Mouse (Mus musculus): Measurements from ENCODE around the gene Bpifb9b. TPM values are rescaled to one million over a fixed set of nuclear protein-coding genes. Genes with fewer than 3 reads are reported as not detected.
A peak's percentile ranks its signal among the peaks of the same experiment; 100 is the strongest.
"Not testable (repeated sequence)": the region's sequence is repeated elsewhere in the genome, so short reads cannot be mapped to it uniquely, and the experiment has no call there.

Bpifb9b gene
- total RNA-seq (2021), result not detected

DNA sequence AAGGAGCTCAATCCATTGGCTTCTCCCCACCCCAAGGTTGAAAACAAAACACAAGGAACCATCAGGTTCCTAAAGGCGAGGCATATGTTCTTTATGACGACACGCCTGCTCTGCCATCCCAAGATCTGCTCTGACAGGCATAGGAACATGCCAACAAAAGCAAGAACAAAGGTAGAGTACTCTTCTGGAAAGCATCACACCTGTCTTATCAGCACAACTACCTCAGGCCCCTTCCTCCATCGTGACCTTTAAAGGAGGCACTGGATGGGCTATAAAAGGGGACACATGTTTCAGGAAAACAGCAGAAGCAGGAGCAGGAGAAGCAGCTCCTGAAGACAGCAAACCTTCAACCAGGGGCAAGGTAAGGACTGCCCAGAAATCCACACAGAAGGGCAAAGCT, at the start of gene Bpifb9b:
Gene Bpifb9b (plus strand): TSS at position 301 of the 400 bp plus-strand sequence.
- intact Hi-C loops (cut with DNase I), result loop anchor here (2.0 kb wide), 1 partner anchor 48 kb away; no protein-coding TSS in a partner anchor
- DNase-seq, result not testable (repeated sequence)

DNA sequence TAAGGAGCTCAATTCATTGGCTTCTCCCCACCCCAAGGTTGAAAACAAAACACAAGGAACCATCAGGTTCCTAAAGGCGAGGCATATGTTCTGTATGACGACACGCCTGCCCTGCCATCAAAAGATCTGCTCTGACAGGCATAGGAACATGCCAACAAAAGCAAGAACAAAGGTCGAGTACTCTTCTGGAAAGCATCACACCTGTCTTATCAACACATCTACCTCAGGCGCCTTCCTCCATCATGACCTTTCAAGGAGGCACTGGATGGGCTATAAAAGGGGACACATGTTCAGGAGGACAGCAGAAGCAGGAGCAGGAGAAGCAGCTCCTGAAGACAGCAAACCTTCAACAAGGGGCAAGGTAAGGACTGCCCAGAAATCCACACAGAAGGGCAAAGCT, 49.5 kb upstream of the Bpifb9b start, which contains the start of gene Bpifb9a:
Gene Bpifb9a (plus strand): TSS at position 301 of the 400 bp plus-strand sequence.
- DNase-seq; intact Hi-C loops (cut with DNase I): not testable (repeated sequence)

DNA sequence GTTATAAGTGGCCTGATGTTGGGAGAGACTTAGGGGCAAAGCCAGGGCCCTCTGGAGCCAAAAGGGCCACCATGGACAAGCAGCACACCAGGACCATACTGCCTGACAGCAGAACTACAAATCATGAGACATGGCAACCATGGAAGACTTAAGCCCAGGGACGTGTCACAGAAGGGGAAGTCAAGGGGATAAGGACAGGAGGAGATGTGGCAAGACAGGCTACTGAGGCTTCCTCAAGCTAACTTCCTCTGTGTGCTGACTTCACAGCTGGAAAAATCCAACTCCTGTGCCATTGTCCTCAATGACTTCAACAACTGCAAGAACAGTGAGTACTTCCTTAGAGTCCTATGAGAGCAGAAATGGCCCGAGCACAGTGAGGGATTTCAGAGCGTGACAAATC, 42.6 kb upstream of the Bpifb9b start:
- intact Hi-C loops (cut with DNase I); DNase-seq: not testable (repeated sequence)

DNA sequence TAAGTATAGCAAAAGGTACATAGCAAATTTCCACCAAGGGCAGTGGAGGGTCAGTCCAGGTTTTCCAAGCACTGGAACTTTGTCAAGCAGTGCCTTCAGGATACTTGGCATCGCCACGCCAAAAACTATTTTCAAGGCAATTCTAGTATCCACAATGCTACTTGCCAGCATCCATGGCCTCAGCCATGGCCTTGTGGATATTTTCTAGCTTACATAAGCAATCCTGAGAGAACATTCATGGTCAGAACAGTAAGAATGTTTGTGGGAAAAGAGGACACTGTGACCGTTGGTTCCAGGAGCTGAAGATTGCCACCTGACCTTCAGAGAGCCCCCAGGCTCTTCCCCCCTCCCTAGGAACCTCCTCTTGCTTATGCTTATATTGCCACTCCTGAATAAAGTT, 15.2 kb upstream of the Bpifb9b start:
- DNase-seq; intact Hi-C loops (cut with DNase I): not testable (repeated sequence)

DNA sequence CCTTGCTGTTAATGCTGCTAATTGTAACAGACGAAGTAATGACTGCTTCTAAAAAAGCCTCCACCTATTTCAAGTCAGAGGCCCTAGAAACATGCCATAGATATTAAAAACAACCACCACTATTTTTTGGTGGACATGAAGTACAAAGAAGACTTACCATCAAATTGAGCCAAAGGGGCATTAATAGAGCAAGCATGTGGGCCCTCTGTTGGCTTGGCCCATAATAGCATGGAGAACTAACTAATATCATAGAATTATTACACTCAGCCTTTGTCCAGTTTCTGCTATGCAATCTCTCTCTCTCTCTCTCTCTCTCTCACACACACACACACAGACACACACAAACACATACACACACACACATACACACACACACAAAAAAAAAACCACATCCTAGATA, 14.2 kb upstream of the Bpifb9b start:
- intact Hi-C loops (cut with DNase I), result no loop called here
- DNase-seq, result no peak

DNA sequence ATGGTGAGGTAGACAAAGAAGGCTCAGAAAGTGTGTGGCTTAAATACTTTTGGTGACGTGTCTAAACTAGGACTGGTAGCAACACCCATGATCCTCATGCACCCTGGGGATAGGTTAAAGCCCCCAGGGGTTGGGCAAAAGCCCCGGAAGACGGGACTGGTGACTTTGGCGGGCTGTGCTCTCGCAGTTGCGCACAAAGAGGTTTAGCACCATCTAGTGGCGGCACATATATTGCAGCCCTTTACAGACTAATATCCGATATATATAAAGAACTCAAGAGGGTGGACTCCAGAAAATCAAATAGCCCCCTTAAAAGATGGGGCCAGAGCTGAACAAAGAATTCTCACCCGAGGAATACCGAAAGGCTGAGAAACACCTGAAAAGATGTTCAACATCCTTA, 12.3 kb upstream of the Bpifb9b start:
- intact Hi-C loops (cut with DNase I), result loop anchor here (2.0 to 5.0 kb wide), 2 partner anchors 80 to 122 kb away; no protein-coding TSS in a partner anchor
- peak; percentile 46 to 63 for DNase-seq

DNA sequence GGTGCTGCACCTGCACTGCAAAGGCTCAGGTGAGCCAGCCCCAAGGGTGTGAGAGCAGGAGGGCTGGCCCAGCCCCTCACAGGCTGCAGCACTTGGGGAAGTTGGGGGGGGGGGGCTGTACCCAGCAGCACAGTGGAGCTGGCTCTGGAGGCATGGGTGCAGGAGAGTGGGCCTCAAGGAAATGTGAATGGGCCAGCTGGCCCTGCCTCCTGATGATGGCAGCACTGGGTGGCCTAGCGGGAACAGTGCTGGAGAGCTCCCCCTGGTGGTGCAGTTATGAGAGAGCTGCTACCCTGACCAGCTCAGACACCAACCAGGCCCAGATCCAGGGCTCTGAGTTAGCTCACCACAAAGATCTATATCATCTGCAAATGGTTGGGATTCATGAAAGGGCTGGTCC, 6.5 kb upstream of the Bpifb9b start:
- DNase-seq, result peak; percentile 48 to 72

DNA sequence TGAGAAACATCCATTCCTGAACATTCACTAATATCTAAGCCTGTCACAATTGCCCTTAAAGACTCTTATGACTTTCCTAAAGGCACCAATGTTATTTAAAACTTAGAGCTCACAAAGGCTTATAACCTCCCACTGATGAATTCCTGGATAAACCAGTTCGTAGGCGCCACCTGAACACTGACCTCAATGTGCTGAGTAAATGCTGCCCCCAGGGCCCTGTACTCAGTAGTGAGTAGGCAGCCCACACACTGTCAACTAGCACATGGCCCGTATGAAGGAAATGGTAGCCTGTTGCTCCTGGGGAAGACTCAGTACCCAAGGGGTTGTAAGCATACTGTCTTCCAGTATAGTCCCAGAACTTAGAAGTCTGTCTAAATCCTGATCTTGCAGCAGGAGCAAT, 5.3 kb upstream of the Bpifb9b start:
- intact Hi-C loops (cut with DNase I), result no loop called here

More for the DNA sequence above, 6.5 kb upstream of the Bpifb9b start:
- intact Hi-C loops (cut with DNase I), result no loop called here

DNA sequence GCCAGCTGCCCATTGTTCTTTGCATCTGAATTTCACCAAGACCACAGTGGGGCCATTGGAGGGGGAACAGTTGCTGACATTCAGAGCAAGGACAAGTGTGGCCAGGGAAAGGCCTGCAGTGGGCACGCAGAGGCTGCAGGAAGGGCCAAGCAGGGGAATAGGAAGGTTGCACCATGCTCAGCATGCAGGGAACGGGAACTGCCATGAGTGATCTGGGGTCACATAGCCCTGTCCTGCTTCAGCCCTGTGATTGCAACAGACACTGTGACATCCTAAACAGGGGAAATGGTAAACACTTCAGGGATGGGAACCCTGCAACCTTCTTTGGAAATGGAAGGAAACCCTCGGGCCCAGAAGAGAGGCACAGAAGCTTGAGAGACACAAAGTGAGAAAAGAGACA, 2.4 kb upstream of the Bpifb9b start:
- intact Hi-C loops (cut with DNase I); DNase-seq: not testable (repeated sequence)

More for the DNA sequence above, 5.3 kb upstream of the Bpifb9b start:
- DNase-seq, result no peak

DNA sequence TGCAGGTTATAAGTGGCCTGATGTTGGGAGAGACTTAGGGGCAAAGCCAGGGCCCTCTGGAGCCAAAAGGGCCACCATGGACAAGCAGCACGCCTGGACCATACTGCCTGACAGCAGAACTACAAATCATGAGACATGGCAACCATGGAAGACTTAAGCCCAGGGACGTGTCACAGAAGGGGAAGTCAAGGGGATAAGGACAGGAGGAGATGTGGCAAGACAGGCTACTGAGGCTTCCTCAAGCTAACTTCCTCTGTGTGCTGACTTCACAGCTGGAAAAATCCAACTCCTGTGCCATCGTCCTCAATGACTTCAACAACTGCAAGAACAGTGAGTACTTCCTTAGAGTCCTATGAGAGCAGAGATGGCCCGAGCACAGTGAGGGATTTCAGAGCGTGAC, 6.7 kb downstream of the Bpifb9b start:
- DNase-seq; intact Hi-C loops (cut with DNase I): not testable (repeated sequence)

DNA sequence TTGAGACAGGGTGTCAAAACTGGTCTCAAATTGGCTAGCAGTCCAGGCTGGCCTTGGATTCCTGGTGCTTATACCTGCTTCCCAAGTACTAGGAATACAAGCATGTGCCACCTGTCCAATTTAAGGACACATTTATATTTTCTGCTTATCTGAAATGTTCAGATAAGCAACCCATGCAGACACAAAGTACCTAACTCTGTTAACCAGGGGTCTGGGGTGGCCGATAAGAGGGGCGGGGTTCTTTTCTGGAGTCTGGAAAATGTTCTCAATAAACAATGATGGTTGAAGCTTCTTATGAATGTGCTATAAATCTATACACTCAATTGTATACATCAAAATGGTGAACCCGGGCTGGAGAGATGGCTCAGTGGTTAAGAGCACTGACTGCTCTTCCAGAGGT, 19.8 kb downstream of the Bpifb9b start:
- intact Hi-C loops (cut with DNase I), result no loop called here

DNA sequence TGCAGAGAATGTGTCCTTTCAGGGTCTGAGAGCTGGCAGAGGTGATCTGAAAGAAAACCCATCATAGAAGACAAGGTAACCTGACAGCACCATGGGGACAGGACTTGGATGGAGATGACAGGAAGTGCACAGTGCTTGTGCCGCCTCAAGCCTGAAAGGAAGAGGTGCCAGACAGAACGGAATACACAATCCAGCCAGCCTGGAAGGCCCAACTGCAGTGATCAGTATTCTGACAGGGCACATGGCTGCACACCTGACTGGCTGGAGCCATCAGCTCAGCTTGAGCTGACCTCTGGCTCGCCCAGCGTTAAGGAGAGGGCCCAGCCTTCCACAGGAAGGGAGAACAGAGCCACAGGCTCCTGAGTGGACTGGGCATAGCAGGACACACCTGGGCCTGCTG, 28.5 kb downstream of the Bpifb9b start:
- intact Hi-C loops (cut with DNase I), result no loop called here
- DNase-seq, result no peak

More for the DNA sequence above, 19.8 kb downstream of the Bpifb9b start:
- no peak for DNase-seq

DNA sequence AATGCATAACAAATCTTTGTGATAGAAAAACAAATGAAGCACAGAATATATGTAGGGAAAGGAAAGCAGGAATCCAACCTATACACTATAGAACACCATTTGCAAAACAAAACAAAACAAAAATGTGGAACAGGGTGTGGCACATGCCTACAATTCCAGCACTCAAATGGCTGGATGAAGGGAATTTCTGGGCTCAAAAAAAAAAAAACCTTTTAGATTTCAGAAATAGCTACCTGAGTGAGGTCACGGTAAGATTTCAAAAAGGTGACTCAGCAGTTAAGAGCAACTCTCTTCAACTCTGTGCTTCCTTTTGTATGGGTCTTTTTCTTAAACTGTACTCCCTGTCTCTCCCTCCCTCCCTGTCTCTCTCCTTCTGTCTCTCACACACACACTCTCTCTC, 31.1 kb downstream of the Bpifb9b start:
- intact Hi-C loops (cut with DNase I), result no loop called here
- DNase-seq, result no peak

DNA sequence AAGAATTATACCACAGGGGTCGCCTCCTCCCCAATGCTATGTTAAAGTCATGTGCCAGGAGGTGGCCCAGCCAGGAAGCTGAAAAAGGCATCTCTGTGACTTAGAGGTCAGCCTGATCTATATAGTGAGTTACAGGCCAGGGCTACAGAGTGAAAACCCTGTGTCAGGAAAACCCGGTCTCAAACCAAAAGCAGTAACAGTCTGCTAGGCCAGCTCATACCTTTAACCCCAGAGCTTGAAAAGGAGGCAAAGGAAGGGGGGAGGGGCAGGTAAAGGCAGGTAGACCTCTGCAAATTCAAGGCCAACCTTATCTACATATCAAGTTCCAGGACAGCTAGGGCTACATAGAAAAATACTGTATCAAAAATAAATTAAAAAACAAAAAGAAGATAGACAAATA, 32.3 kb downstream of the Bpifb9b start:
- no peak for DNase-seq
- intact Hi-C loops (cut with DNase I), result no loop called here

DNA sequence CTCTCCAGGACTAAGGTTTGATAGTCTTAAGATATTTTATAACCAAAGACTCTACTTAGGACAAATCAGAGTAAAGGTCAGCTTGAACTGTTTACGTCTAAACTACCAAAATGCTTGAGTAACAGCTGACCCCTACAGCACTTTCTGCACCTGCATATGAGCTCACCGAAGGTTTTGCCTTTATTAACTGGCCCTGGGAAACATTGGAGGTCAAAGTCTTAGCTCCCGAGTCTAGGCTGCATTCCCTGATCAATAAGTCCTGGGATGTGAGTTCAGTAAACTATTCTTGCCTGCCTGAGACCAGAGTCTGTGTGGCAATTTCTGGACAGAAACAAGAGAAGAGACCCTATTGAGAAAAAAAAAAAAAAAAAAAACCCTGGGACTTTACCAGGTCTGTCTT, 41.1 kb downstream of the Bpifb9b start:
- no peak for DNase-seq
- intact Hi-C loops (cut with DNase I), result no loop called here

DNA sequence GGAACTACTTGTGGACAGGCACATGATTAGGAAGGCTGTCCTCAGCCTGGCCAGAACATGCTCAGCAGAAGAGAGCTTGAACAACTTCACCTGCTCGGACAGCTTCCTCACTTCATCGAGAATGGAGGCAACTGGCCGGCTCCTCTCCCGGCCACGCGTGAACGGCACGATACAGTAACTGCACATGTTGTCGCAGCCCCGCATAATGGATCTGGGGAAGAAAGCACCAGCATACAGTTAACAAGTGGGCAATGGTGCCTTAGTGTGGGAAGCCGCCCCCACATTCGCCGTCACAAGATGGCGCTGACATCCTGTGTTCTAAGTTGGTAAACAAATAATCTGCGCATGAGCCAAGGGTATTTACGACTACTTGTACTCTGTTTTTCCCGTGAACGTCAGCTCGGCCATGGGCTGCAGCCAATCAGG, 47.0 kb downstream of the Bpifb9b start:
- DNase-seq; intact Hi-C loops (cut with DNase I): not testable (repeated sequence)

DNA sequence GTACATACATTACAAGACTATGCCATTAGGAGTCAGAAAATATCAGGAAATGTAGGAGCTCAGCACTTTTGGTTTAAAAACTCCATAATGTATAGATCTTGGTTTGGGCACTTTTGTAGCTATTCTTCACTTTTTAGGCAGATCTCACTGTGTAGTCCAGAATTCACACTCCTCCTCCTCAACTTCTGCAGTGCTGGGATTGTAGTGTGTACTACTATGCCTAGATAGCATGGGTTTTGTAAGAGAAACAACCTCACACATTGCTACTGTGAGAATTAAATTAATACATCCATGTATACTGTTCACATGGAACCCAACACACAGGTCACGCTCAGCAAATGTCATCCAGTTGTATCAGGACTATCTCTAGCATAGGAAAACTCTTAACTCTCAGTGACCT, 60.5 kb downstream of the Bpifb9b start:
- intact Hi-C loops (cut with DNase I), result no loop called here
- DNase-seq, result no peak

Other genes with a start within 250 kb of the Bpifb9b start
- gene Bpifa3, start 176.9 kb upstream of the Bpifb9b start, total RNA-seq (2021), result not detected
- under 1 TPM in 1 of 2 experiments, not detected in 1; 0.24 TPM for gene Bpifa1, start 164.3 kb upstream of the Bpifb9b start, total RNA-seq (2021)
- not detected for gene Bpifa5, start 144.6 kb upstream of the Bpifb9b start, total RNA-seq (2021)
- under 1 TPM; 0.15 to 0.24 TPM for gene Bpifb1, start 116.4 kb upstream of the Bpifb9b start, total RNA-seq (2021)
- not detected for gene Bpifb5, start 83.5 kb upstream of the Bpifb9b start, total RNA-seq (2021)
- gene Bpifb9a, start 49.4 kb upstream of the Bpifb9b start, total RNA-seq (2021), result not detected
- gene Cdk5rap1, start 65.8 kb downstream of the Bpifb9b start, total RNA-seq (2021), result 10 to 100 TPM; 13.6 to 16.3 TPM
- gene Snta1, start 100.9 kb downstream of the Bpifb9b start, total RNA-seq (2021), result 100 to 1,000 TPM in 1 of 2 experiments, 10 to 100 TPM in 1; 82.6 to 106 TPM
- 10 to 100 TPM; 23.5 to 25.3 TPM for gene Cbfa2t2, start 129.3 kb downstream of the Bpifb9b start, total RNA-seq (2021)
- under 1 TPM; 0.38 to 0.40 TPM for gene 1700003F12Rik, start 239.9 kb downstream of the Bpifb9b start, total RNA-seq (2021)
- under 1 TPM in 1 of 2 experiments, not detected in 1; 0.22 TPM for gene Actl10, start 244.5 kb downstream of the Bpifb9b start, total RNA-seq (2021)